Mouse (Mus musculus) limb, embryonic 13.5 days (tissue): ENCODE data around the gene Tmem74b. TPM values are rescaled to one million over a fixed set of nuclear protein-coding genes. Genes with fewer than 3 reads are reported as not detected.

Experiments
- ATAC-seq: fragments of 200-750 bp; cut with Nextera tagmentation; 2 replicates; pipeline ENCODE4 v1.8.0; 2017; ENCODE audit warnings: low read depth, moderate number of reproducible peaks, moderate TSS enrichment; ENCODE audit not compliant: low FRiP score
- H3K27ac ChIP-seq: fragments of 300-500 bp; sonication (generic); 2 replicates; pipeline ENCODE4 v1.5.1; 2015; ENCODE audit warnings: inconsistent platforms, mild to moderate bottlenecking, moderate library complexity
- H3K27me3 ChIP-seq: fragments of 300-500 bp; sonication (generic); 2 replicates; pipeline ENCODE4 v1.6.1; 2015; ENCODE audit warnings: mild to moderate bottlenecking, inconsistent platforms
- H3K36me3 ChIP-seq: fragments of 300-500 bp; sonication (generic); 2 replicates; pipeline ENCODE4 v1.6.1; 2015; ENCODE audit warnings: inconsistent platforms, mild to moderate bottlenecking, moderate library complexity
- H3K4me1 ChIP-seq: fragments of 300-500 bp; sonication (generic); 2 replicates; pipeline ENCODE4 v1.6.1; 2015; ENCODE audit warnings: inconsistent platforms
- H3K4me2 ChIP-seq: fragments of 300-500 bp; sonication (generic); replicated peaks from 2 replicates; pipeline ENCODE4 v1.6.1; 2015; ENCODE audit warnings: inconsistent platforms, mild to moderate bottlenecking, moderate library complexity
- H3K4me3 ChIP-seq: fragments of 300-500 bp; sonication (generic); 2 replicates; pipeline ENCODE4 v1.5.1; 2015; ENCODE audit warnings: moderate library complexity, mild to moderate bottlenecking, inconsistent platforms
- H3K9ac ChIP-seq: fragments of 300-500 bp; sonication (generic); 2 replicates; pipeline ENCODE4 v1.6.1; 2015; ENCODE audit warnings: mild to moderate bottlenecking, inconsistent platforms
- H3K9me3 ChIP-seq: fragments of 300-500 bp; sonication (generic); 2 replicates; pipeline ENCODE4 v1.6.1; 2016; ENCODE audit warnings: inconsistent platforms
- WGBS: fragments of 180-500 bp; shearing (Covaris S2); methylation state at CpG from one replicate; pipeline ENCODE4 v1.1.7; 2015; 5-methylcytosine and 5-hydroxymethylcytosine counted together
- polyA plus RNA-seq: library from polyadenylated mRNA; unstranded; fragments of >200 nt; fragmentation: Nextera tagmentation; extraction: Ambion mirVana; gene quantifications from 2 replicates; pipeline ENCODE4 v1.2.1, GENCODE M21; 2015

The Tmem74b gene
- 3.4 and 4.2 TPM in 2 replicates for polyA plus RNA-seq

DNA sequence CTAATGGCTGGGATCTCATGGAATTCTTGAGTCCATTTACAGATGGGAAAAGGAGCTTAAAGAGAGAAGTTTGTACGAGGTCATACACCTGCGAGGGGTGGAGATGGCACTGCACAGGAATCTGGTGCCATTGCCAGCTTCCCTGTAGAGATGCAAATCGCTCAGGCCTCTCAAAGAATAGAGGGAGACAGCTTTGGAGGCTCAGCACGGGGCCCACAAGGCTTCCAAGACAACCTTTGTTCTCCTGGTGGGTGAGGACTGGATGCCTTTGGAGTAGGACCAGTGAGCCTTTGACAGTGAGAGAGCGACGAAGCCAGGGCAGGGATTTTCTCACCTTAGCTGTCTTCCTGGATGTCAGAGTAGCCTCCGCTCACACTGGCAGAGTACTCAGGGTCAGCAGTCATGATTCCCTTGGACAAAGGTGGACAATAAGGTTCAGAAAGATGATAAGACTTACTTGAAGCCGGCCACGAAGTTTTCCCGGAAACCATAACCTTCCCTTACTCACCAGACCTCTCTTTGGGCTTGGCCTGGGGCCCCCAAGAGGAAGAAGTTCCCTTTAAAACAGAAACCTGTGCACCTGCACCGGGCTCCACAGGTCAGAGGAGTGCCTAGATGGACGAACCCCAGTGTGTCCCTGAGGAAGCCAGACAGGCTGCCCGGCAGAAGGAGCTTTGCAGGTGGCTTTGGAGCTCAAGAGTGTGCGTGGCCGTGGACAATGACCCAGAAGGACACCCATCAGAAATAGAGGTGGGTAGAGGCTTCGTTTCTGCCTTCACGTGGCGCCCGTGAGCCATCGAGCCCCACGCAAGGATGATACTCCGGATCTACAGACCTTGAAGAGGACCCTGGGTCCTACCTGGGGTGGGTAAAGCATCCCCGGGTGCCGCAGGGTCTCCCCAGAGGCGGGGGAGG is at the start of gene Tmem74b:
Gene Tmem74b (plus strand): TSS at position 778 of the 915 bp plus-strand sequence.
- Histone ChIP-seq H3K4me2 (peak within 1 kb of the TSS; percentile 99), H3K36me3 (no peaks in the 10 kb centered on the region), H3K4me3 (peak within 1 kb of the TSS; percentile 73), H3K27ac (no peak within 1 kb of the TSS), H3K27me3 (peaks cover 55% of the 10 kb centered on the region), H3K4me1 (peaks cover 8% of the 10 kb centered on the region), H3K9me3 (no peaks in the 10 kb centered on the region), H3K9ac (peak within 1 kb of the TSS; percentile 81)
- 5% methylated on average over 24 of the region's 25 CpGs for WGBS
- ATAC-seq: 0 out of 2 replicates have a peak, but pooled peaks have one; percentile 1

DNA sequence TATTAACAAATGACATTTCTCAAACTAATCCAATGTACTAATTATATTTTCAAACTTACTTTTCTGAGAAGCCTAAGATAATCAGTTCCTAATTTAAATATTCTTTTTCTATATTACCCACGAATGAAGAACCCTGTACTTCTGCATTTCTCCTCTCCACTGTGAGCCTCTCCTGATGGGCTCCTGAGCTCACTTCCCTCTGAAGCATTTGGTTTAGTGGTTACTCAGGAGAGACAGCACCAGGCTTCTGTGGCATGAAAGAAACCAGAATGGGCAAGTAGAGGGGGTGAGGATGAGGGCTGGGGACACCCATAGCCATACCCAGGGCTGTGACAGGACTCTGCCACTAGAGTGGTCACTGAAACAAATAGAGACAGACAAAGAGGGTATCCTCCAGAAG is 49.8 kb upstream of the Tmem74b start:
- Histone ChIP-seq H3K9me3 (no peaks in the 10 kb centered on the region), H3K27me3 (no peaks in the 10 kb centered on the region), H3K4me3 (no peak overlapping the region), H3K9ac (no peak overlapping the region), H3K4me1 (no peaks in the 10 kb centered on the region), H3K27ac (no peak overlapping the region), H3K36me3 (no peaks in the 10 kb centered on the region), H3K4me2 (no peak overlapping the region)
- no peak for ATAC-seq
- WGBS: 75% methylated on average over 1 of the region's 1 CpGs

DNA sequence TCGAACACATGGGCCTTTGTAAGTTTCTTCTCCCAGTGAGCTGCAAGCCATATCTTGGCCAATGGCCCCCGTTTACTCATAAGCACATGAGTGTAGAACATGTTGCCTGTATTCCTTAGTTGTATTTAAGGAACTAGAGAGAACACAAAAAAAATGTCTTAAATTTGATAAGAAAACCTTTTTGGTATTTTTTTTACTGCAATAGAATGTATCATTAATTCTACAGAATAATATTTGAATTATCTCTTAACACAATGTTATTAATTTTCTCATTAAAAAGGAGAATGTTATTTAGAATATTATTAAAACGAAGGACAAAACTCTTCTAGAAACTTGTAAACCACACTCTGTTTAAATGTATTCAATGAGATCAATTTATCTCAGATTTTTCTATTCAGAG is 33.4 kb upstream of the Tmem74b start, which contains the start of gene Rad21l:
Gene Rad21l (minus strand): TSS at position 101 of the 400 bp plus-strand sequence.
- no peaks in the 10 kb centered on the region for H3K4me1 ChIP-seq
- H3K36me3 ChIP-seq: no peaks in the 10 kb centered on the region
- no peak within 1 kb of the TSS for H3K4me3 ChIP-seq
- no peak within 1 kb of the TSS for H3K4me2 ChIP-seq
- ATAC-seq: no peak
- 73% methylated on average over 3 of the region's 3 CpGs for WGBS
- H3K9me3 ChIP-seq: no peaks in the 10 kb centered on the region
- H3K27ac ChIP-seq: no peak within 1 kb of the TSS
- peaks cover 15% of the 10 kb centered on the region for H3K27me3 ChIP-seq
- no peak within 1 kb of the TSS for H3K9ac ChIP-seq

DNA sequence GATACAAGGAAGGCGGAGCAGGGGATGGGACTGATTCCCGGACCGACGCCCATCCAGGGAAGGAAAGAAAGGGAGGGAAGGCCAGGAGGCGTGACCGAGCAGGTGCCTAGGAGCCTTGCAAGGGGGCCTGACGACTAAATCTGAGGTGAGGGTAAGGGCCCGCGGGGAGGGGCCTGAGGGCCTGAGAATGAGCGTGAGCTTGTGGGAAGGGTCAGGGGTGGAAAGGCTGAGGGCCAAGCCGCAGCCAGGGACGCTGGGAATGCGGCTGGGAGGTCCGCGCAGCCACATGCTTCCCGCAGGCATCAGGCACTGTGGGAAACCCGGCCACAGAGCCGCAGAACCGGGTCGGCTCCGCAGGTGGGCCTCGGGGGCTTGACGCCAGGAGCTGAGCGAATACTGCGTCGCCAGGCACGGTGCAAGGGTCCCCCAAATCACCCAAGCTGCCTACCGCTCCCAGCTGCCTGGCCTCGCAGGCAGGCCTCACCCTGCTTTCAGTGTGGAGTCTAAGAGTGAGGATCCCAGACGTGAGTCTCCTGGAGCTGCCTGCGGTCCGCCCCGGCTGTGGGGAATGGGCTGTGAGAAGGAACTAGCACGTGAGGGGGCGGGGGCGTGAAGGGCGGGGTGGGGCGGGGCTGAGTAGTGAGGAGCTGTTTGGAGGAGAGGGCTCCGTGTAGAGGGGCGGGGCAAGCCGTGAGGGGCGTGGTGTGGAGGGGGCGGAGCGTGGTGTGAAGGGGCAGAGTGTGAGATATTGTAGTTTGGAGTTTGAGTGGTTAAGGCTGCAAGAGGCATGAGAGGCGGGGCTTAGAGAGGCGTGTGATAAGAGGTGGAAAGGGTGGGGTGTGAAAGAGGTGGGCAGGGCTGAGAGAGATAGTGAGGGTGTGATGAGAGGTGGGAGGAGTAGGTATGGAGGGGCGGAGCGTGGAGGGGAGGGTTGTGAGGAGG is 31.5 kb upstream of the Tmem74b start:
- H3K4me1 ChIP-seq: no peaks in the 10 kb centered on the region
- no peak overlapping the region for H3K27ac ChIP-seq
- no peaks in the 10 kb centered on the region for H3K9me3 ChIP-seq
- no peaks in the 10 kb centered on the region for H3K36me3 ChIP-seq
- peaks cover 15% of the 10 kb centered on the region for H3K27me3 ChIP-seq
- no peak overlapping the region for H3K9ac ChIP-seq
- ATAC-seq: no peak; the same call in 1 of the 2 replicates
- WGBS: 41% methylated on average over 48 of the region's 48 CpGs
- peak overlapping the region; percentile 28 for H3K4me2 ChIP-seq
- H3K4me3 ChIP-seq: no peak overlapping the region

DNA sequence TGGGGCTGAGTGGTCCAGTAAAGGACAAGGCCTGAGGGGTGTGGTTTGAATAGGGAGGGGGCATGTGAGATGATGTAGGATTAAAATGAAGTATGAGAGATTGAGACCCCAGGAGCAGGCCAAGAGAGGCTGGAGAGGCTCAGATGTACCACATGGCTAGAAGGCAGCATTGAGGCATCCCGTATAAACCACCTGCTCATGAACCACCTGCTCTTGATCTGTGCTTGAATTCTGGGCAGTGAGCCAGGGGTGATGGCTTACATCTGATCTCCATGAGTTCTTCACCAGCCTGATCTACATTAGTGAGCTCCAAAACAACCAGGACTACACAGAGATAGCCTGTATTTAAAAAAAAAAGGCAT is 30.9 kb upstream of the Tmem74b start:
- Histone ChIP-seq H3K36me3 (no peaks in the 10 kb centered on the region), H3K4me2 (no peak overlapping the region), H3K4me3 (no peak overlapping the region), H3K9ac (no peak overlapping the region), H3K27ac (no peak overlapping the region), H3K9me3 (no peaks in the 10 kb centered on the region), H3K4me1 (no peaks in the 10 kb centered on the region), H3K27me3 (peaks cover 15% of the 10 kb centered on the region)
- no peak for ATAC-seq
- WGBS: 43% methylated on average over 1 of the region's 1 CpGs

DNA sequence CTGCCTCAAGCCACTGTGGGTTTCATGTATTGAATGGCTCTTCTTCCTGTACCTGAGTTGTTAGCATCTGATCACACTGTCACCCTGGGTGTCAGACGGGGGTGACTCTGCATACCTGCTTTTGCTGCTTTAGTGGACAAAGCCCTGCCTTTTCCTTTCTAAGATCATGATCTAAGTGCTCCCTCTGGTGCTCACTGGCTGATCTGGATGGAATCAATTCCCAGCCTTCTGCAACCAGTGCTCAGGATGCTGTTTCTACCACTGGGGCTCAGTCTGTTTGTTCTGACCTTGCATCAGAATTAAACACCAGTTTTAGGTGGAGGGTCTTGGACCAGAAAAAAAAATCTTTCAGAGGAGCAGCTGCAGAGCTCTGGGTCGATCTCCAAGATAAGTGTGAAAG is 25.6 kb upstream of the Tmem74b start:
- no peak overlapping the region for H3K4me2 ChIP-seq
- no peak overlapping the region for H3K27ac ChIP-seq
- H3K27me3 ChIP-seq: no peaks in the 10 kb centered on the region
- no peaks in the 10 kb centered on the region for H3K4me1 ChIP-seq
- no peak overlapping the region for H3K4me3 ChIP-seq
- no peak for ATAC-seq
- no peak overlapping the region for H3K9ac ChIP-seq
- no peaks in the 10 kb centered on the region for H3K36me3 ChIP-seq
- WGBS: 65% methylated on average over 2 of the region's 2 CpGs
- H3K9me3 ChIP-seq: no peaks in the 10 kb centered on the region

DNA sequence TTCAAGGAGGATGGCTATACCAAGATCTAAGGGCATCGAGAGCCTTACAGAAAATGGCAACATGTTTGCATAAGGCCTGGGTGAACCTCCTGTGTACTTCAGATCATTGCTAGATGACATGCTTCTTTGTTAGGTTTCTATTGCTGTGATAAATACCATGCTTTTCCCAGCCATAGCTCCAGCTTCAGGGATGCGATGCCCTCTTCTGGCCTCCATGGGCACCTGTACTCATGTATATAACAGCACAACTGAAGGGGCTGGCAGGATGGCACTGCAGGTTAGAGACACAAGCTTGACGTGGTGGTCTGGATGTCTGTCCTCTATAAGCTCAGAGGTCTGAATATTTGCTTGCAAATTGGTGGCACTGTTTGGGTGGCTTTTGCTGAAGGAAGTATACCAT is 19.5 kb upstream of the Tmem74b start:
- no peak overlapping the region for H3K9ac ChIP-seq
- H3K4me1 ChIP-seq: no peaks in the 10 kb centered on the region
- H3K9me3 ChIP-seq: no peaks in the 10 kb centered on the region
- ATAC-seq: no peak
- 61% methylated on average over 3 of the region's 3 CpGs for WGBS
- no peaks in the 10 kb centered on the region for H3K36me3 ChIP-seq
- H3K4me2 ChIP-seq: no peak overlapping the region
- H3K27ac ChIP-seq: no peak overlapping the region
- no peak overlapping the region for H3K4me3 ChIP-seq
- H3K27me3 ChIP-seq: no peaks in the 10 kb centered on the region; the same call in 1 of the 2 replicates

DNA sequence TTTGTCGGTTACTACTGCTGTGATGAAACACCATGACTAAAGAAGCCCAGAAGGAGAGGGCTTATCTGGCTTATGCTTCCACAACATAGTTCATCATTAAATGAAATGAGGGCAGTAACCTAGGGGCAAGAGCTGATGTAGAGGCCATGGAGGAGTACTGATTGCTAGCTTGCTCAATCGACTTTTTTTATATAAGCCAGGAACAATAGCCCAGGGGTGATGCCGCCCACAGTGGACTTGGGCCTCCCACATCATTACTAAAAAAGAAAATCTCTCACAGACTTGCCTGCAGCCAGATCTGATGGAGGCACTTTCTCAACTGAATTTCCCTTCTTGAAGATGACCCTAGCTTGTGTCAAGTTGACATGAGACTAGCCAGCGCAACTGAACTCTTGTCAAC is 18.8 kb upstream of the Tmem74b start:
- H3K36me3 ChIP-seq: no peaks in the 10 kb centered on the region
- H3K9ac ChIP-seq: no peak overlapping the region
- H3K4me2 ChIP-seq: no peak overlapping the region
- no peaks in the 10 kb centered on the region for H3K9me3 ChIP-seq
- no peak overlapping the region for H3K27ac ChIP-seq
- H3K4me3 ChIP-seq: no peak overlapping the region
- H3K27me3 ChIP-seq: no peaks in the 10 kb centered on the region; the same call in 1 of the 2 replicates
- H3K4me1 ChIP-seq: no peaks in the 10 kb centered on the region
- 86% methylated on average over 4 of the region's 4 CpGs for WGBS
- ATAC-seq: no peak

DNA sequence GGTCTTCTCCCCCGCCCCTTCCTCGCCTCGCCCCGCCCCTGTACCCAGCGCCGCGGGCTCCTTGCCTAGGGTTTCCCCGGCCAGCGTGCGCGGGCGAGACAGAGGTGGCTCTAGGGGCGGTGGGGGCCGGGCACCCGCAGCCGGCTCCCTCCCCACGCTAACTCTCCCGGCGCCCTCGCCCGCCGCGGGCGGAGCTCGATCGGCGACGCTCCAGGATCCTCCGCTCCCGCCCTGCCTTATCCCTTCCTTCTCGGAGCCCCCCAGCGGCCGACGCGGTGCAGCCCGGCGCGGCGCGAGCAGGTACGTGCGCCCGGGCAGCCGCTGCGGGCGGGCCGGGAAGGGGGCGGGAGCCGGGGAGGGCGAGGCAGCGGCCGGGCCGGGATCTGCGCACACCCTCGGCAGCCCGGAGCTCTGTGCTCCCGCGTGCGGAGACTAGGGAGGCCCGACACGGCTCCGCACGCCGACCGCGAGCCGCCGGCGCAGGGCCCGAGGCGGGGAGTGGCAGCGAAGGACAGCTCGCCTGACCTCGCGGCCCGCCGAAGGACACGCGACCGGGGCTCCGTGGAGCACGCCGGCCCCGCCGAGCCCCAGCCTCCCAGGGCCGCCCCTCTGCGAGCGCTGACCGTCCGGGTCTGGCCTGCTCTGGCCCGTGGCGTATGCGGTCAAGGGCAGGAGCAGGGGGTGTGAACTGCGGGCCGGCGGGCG is 490 bp downstream of the Tmem74b start:
- 0% methylated on average over 61 of the region's 97 CpGs for WGBS
- peaks cover 55% of the 10 kb centered on the region for H3K27me3 ChIP-seq
- no peak overlapping the region for H3K27ac ChIP-seq

DNA sequence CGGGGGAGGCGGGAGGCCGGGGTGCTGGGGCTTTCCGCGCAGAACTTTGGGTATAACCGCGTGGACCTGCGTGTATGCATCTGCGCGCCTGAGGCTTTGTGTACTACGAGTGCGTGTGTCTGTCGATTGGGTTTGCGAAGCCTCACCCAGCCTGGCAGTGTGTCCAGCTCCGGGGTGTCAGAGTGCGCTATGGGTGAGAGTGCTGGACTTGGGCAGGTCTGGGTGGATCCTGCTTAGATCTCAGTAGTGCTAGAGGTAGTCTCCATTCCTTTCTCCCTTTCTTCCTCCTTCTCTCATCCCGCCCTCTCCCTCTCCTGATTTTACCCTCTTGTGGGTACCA is 1.0 kb downstream of the Tmem74b start:
- Histone ChIP-seq H3K36me3 (no peaks in the 10 kb centered on the region), H3K9me3 (no peaks in the 10 kb centered on the region), H3K27ac (no peak overlapping the region), H3K4me2 (peak overlapping the region; percentile 99), H3K27me3 (peaks cover 55% of the 10 kb centered on the region), H3K4me1 (peaks cover 8% of the 10 kb centered on the region), H3K9ac (peak overlapping the region; percentile 81), H3K4me3 (peak overlapping the region; percentile 73)
- no peak; the same call in 1 of the 2 replicates for ATAC-seq
- 2% methylated on average over 15 of the region's 17 CpGs for WGBS

More for the DNA sequence above, 490 bp downstream of the Tmem74b start:
- H3K4me1 ChIP-seq: peaks cover 8% of the 10 kb centered on the region
- ATAC-seq: peak; percentile 87
- H3K9me3 ChIP-seq: no peaks in the 10 kb centered on the region
- H3K4me3 ChIP-seq: peak overlapping the region; percentile 73
- peak overlapping the region; percentile 81 for H3K9ac ChIP-seq
- no peaks in the 10 kb centered on the region for H3K36me3 ChIP-seq
- peak overlapping the region; percentile 99 for H3K4me2 ChIP-seq

DNA sequence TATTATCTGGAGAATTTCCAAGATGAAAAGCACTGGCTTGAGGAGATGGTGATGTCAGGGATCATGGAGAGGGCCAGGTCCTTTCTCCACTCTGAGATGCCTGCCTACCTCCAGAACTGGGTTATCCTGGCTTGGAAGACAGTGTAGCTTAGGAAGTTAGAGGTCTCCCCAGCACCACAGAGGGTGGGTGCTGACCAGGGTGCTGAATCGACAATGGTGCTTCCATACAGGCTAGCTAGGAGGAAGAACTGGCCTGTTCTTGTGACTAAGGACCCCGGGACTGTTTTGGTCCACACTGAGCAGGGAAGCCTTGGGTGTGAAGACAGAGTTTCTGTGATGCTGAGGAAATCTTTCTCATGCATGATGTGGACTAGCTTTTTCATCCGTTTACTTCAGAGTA is 10.8 kb downstream of the Tmem74b start:
- H3K36me3 ChIP-seq: peaks cover 31% of the 10 kb centered on the region
- H3K9me3 ChIP-seq: no peaks in the 10 kb centered on the region
- H3K27me3 ChIP-seq: no peaks in the 10 kb centered on the region
- no peak overlapping the region for H3K9ac ChIP-seq
- no peak for ATAC-seq
- no peaks in the 10 kb centered on the region for H3K4me1 ChIP-seq
- H3K4me3 ChIP-seq: no peak overlapping the region
- no peak overlapping the region for H3K27ac ChIP-seq
- 35% methylated on average over 3 of the region's 3 CpGs for WGBS
- no peak overlapping the region for H3K4me2 ChIP-seq
